Mouse (Mus musculus) limb, embryonic 14.5 days (tissue): ENCODE data around the gene Dok4. TPM values are rescaled to one million over a fixed set of nuclear protein-coding genes. Genes with fewer than 3 reads are reported as not detected.
A peak's percentile ranks its signal among the peaks of the same experiment; 100 is the strongest.

Source experiments
- ATAC-seq: fragments of 200-750 bp; cut with Nextera tagmentation; 2 replicates; pipeline ENCODE4 v1.8.0; 2017; ENCODE audit warnings: low read depth, moderate number of reproducible peaks, moderate TSS enrichment; ENCODE audit not compliant: low FRiP score
- DNase-seq: peaks from one replicate; pipeline ENCODE4 v3.0.0-alpha.2; 2015; ENCODE audit warnings: low spot score
- H3K27ac ChIP-seq: fragments of 300-500 bp; sonication (generic); replicated peaks from 2 replicates; pipeline ENCODE4 v1.5.1; 2014; ENCODE audit warnings: low read depth, mild to moderate bottlenecking, low read length, moderate library complexity, mixed read lengths
- H3K27me3 ChIP-seq: fragments of 300-500 bp; sonication (generic); 2 replicates; pipeline ENCODE4 v1.6.1; 2014; ENCODE audit warnings: low read length, mixed read lengths; ENCODE audit not compliant: control insufficient read depth, insufficient read depth
- H3K36me3 ChIP-seq: fragments of 300-500 bp; sonication (generic); 2 replicates; pipeline ENCODE4 v1.6.1; 2014; ENCODE audit warnings: mild to moderate bottlenecking, low read length, moderate library complexity, mixed read lengths; ENCODE audit not compliant: control insufficient read depth, insufficient read depth
- H3K4me1 ChIP-seq: fragments of 300-500 bp; sonication (generic); 2 replicates; pipeline ENCODE4 v1.6.1; 2014; ENCODE audit warnings: antibody characterized with exemption, low read length, mixed read lengths; ENCODE audit not compliant: control insufficient read depth, insufficient read depth
- H3K4me2 ChIP-seq: fragments of 300-500 bp; sonication (generic); replicated peaks from 2 replicates; pipeline ENCODE4 v1.6.1; 2014; ENCODE audit warnings: low read depth, mild to moderate bottlenecking, low read length, moderate library complexity; ENCODE audit not compliant: severe bottlenecking
- H3K4me3 ChIP-seq: fragments of 300-500 bp; sonication (generic); replicated peaks from 2 replicates; pipeline ENCODE4 v1.5.1; 2014; ENCODE audit warnings: low read length
- H3K9ac ChIP-seq: fragments of 300-500 bp; sonication (generic); 2 replicates; pipeline ENCODE4 v1.6.1; 2014; ENCODE audit warnings: mild to moderate bottlenecking, low read depth, low read length, moderate library complexity; ENCODE audit not compliant: severe bottlenecking
- H3K9me3 ChIP-seq: fragments of 300-500 bp; sonication (generic); 2 replicates; pipeline ENCODE4 v1.6.1; 2016; ENCODE audit warnings: low read length; ENCODE audit not compliant: control insufficient read depth
- POLR2A ChIP-seq: fragments of 200-500 bp; IDR thresholded peaks from 2 replicates; pipeline ENCODE4 v1.8.0; 2012; ENCODE audit warnings: inconsistent platforms, mild to moderate bottlenecking, moderate library complexity, borderline replicate concordance; ENCODE audit not compliant: insufficient read depth, insufficient read length; ENCODE audit errors: extremely low read depth
- WGBS: fragments of 180-500 bp; shearing (Covaris S2); extraction: QIAGEN DNeasy Blood & Tissue Kit; methylation state at CpG from one replicate; pipeline ENCODE4 v1.1.7; 2014; 5-methylcytosine and 5-hydroxymethylcytosine counted together
- polyA plus RNA-seq, 2 experiments: library from polyadenylated mRNA; depleted of rRNA in 1 of 2; stranded (reverse) in 1 of 2; unstranded in 1 of 2; fragments of >200 nt; fragmentation: Nextera tagmentation in 1 of 2; extraction: Ambion mirVana in 1 of 2; gene quantifications; 2 replicates each; pipeline versions ENCODE4 v1.2.1 to v1.2.3; 2012 to 2014

The Dok4 gene
- polyA plus RNA-seq (2012; rRNA removed) (29.1 and 35.8 TPM in 2 replicates), polyA plus RNA-seq (2014; fragmentation: Nextera tagmentation; extraction: Ambion mirVana) (23.3 and 26.9 TPM in 2 replicates)

DNA sequence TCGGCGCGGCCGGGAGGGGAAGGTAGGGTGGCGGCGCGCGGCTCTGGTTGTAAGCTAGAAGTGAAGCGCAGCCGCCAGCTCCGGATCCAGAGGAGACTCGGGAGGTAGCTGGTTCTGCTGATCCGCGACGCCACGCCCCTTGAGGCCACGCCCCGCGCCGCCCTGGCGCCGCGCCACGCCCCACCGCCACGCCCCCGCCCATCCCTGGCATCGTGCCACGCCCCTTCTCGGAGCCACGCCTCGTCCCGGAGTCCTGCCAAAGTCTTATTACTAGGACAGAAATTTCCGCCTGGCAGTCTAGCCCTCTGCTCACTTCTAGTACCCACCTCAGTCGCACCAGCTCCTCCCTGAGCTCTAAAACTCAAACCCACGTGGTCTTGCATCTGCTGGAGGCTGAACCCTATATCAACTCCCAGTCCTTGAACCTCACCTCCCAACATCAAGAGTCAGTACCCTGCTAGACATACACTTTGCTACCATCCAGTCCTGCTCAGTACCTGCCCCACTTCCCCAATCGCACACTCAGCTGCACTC lies at the start of gene Dok4:
Gene Dok4, minus strand, starts transcription at position 134 of the 534 bp plus-strand sequence.
- ATAC-seq (peak; percentile 85), DNase-seq (peak; percentile 87)
- H3K9ac ChIP-seq: peak within 1 kb of the TSS; percentile 69
- H3K27ac ChIP-seq: peak within 1 kb of the TSS; percentile 48; the same call in 1 of the 2 replicates
- H3K9me3 ChIP-seq: no peaks in the 10 kb centered on the region
- TF ChIP-seq POLR2A: no peak
- H3K4me1 ChIP-seq: peaks cover 37% of the 10 kb centered on the region
- WGBS: 5% methylated on average over 5 of the region's 37 CpGs
- H3K36me3 ChIP-seq: no peaks in the 10 kb centered on the region
- peak within 1 kb of the TSS; percentile 95 for H3K4me2 ChIP-seq
- H3K4me3 ChIP-seq: peak within 1 kb of the TSS; percentile 71
- peaks cover 3% of the 10 kb centered on the region; the same call in 1 of the 2 replicates for H3K27me3 ChIP-seq

DNA sequence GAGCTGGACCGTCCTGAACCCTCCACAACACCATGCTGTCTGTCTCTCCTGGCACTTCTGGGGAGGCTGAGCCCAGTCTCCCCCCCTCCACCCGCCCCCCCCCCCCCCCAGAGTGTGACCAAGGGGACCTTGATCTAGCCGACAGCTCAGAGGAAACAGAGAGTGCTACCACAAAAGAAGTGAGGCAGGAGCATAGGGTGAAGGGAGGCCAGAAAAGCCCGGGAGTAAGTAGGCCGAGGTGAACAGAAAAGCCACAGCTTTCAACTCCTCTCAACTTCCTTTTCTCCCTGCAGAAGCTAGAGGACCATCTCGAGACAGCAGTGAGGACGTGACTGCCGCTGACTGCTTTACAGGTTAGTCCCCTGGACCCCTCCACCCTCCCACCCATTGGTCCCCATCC lies 47.3 kb upstream of the Dok4 start, which contains the start of gene Adgrg5:
Gene Adgrg5, plus strand, starts transcription at position 290 of the 400 bp plus-strand sequence.
- H3K9ac ChIP-seq: no peak within 1 kb of the TSS
- H3K36me3 ChIP-seq: no peaks in the 10 kb centered on the region
- no peaks in the 10 kb centered on the region for H3K27me3 ChIP-seq
- H3K9me3 ChIP-seq: no peaks in the 10 kb centered on the region
- ATAC-seq: no peak
- H3K4me2 ChIP-seq: no peak within 1 kb of the TSS
- H3K4me1 ChIP-seq: no peaks in the 10 kb centered on the region
- WGBS: 57% methylated on average over 7 of the region's 8 CpGs
- TF ChIP-seq POLR2A: no peak
- DNase-seq: no peak
- H3K4me3 ChIP-seq: no peak within 1 kb of the TSS
- H3K27ac ChIP-seq: no peak within 1 kb of the TSS

DNA sequence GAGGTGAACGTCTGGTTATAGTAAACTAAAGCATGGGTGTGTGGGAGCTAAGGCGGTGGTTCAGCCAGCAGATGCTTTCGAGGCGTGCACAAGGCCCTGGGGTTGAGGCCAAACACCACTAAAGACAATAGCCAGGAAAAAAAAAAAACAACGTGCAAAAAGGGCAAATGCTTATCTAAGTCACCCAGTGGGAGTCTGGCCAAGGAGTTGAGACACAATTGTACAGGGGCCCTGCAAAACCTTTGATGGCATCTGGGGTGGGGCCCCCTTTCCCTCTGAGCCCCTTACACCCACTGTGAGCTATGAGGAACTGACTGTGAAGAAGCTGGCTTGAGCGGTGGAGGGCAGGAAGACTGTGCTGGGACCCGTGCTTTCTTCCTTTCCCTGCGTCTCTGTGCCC lies 46.5 kb upstream of the Dok4 start:
- Histone ChIP-seq H3K4me2 (no peak overlapping the region), H3K9me3 (no peaks in the 10 kb centered on the region), H3K9ac (no peak overlapping the region), H3K27me3 (no peaks in the 10 kb centered on the region), H3K4me1 (peaks cover 3% of the 10 kb centered on the region; the same call in 1 of the 2 replicates), H3K27ac (no peak overlapping the region), H3K36me3 (no peaks in the 10 kb centered on the region), H3K4me3 (no peak overlapping the region)
- TF ChIP-seq POLR2A: no peak
- no peak for ATAC-seq
- WGBS: 38% methylated on average over 8 of the region's 8 CpGs
- no peak for DNase-seq

DNA sequence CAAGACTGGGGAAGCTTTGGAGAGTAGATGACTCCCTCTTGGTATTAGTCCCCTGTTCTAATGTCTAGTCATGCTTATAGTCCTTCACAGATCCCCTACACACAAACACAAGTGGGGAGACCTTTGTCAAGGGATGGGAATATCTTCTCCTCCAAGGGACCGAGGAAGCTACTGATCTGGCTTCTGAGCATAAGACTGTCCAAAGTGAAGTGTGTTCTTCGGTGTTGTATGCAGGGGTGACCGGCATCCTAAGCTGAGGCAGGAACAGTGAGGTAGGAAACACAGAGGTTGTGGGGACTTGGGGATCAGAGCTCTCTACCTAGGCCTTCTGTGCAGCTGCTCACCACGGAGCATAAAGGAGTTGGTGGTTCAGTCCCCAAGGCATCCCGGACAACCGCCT lies 46.0 kb upstream of the Dok4 start:
- Histone ChIP-seq H3K9ac (no peak overlapping the region), H3K27me3 (no peaks in the 10 kb centered on the region), H3K27ac (no peak overlapping the region), H3K9me3 (no peaks in the 10 kb centered on the region), H3K4me3 (no peak overlapping the region), H3K36me3 (no peaks in the 10 kb centered on the region), H3K4me2 (no peak overlapping the region), H3K4me1 (peaks cover 3% of the 10 kb centered on the region; the same call in 1 of the 2 replicates)
- ATAC-seq (no peak), DNase-seq (no peak)
- TF ChIP-seq POLR2A: no peak
- WGBS: 67% methylated on average over 6 of the region's 6 CpGs

DNA sequence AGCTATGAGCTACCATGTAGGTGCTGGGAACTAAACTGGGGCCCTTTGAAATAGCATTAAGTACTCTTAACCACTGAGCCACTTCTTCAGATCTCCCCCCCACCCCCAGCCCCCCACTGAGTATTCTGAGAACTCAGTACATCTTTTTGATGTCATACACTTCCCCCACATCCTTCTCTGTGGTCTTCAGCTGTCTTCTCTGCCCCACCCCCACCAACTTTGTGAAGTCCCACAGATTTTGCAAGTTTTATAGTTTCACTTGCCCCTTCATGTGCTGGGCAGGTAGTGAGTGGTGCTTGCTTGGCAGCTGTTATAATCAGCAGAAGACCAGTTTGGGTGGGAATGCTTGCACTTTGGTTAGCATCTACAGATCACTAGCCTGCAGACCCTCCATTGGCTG lies 43.1 kb upstream of the Dok4 start:
- no peak for DNase-seq
- no peak overlapping the region for H3K4me3 ChIP-seq
- H3K27me3 ChIP-seq: no peaks in the 10 kb centered on the region
- TF ChIP-seq POLR2A: no peak
- no peak for ATAC-seq
- no peak overlapping the region for H3K4me2 ChIP-seq
- no peaks in the 10 kb centered on the region for H3K9me3 ChIP-seq
- no peak overlapping the region for H3K9ac ChIP-seq
- H3K27ac ChIP-seq: no peak overlapping the region
- H3K4me1 ChIP-seq: peaks cover 26% of the 10 kb centered on the region
- H3K36me3 ChIP-seq: 0 out of 2 replicates have a peak, but pooled peaks cover 6% of the 10 kb centered on the region
